Mouse (Mus musculus): ENCODE data around the gene Treml4. TPM values are rescaled to one million over a fixed set of nuclear protein-coding genes. Genes with fewer than 3 reads are reported as not detected.

The Treml4 gene
- polyA plus RNA-seq (2016; fragmentation: Nextera tagmentation; extraction: Ambion mirVana), result 0.10 TPM in 1 of 2 replicates, not detected in the other

- H3K9ac ChIP-seq (replicated peaks), result no peak within 1 kb of the TSS
- no peaks in the 10 kb centered on the region for H3K36me3 ChIP-seq
- no peak for ATAC-seq (ENCODE audit: low FRiP score, low read depth)
- no peaks in the 10 kb centered on the region for H3K27me3 ChIP-seq
- no peak within 1 kb of the TSS for H3K4me2 ChIP-seq (replicated peaks)
- 82% methylated on average over 3 of the region's 3 CpGs for WGBS
- peaks cover 7% of the 10 kb centered on the region for H3K9me3 ChIP-seq
- no peak within 1 kb of the TSS for H3K27ac ChIP-seq (replicated peaks)
- H3K4me1 ChIP-seq, result peaks cover 12% of the 10 kb centered on the region; the same call in 1 of the 2 replicates
- no peak within 1 kb of the TSS for H3K4me3 ChIP-seq
Observed at GRCm38 (mm10) chr17:48263741-48264362, at the start of gene Treml4. Treml4 (plus strand) TSS chr17:48264295.

GRCm38 (mm10) chr17:48215429-48215828 lies 48.7 kb upstream of the Treml4 start:
- Histone ChIP-seq H3K4me1 (no peaks in the 10 kb centered on the region), H3K27ac (replicated peaks) (no peak overlapping the region), H3K4me2 (replicated peaks) (no peak overlapping the region), H3K4me3 (no peak overlapping the region), H3K27me3 (no peaks in the 10 kb centered on the region), H3K9ac (replicated peaks) (no peak overlapping the region), H3K9me3 (no peaks in the 10 kb centered on the region), H3K36me3 (no peaks in the 10 kb centered on the region)
- WGBS, result 85% methylated on average over 1 of the region's 1 CpGs
- ATAC-seq (ENCODE audit: low FRiP score, low read depth), result no peak

- no peak overlapping the region for H3K4me2 ChIP-seq (replicated peaks)
- no peak overlapping the region for H3K9ac ChIP-seq (replicated peaks)
- no peaks in the 10 kb centered on the region for H3K27me3 ChIP-seq
- H3K27ac ChIP-seq (replicated peaks), result no peak overlapping the region
- ATAC-seq (ENCODE audit: low FRiP score, low read depth), result no peak
- no peaks in the 10 kb centered on the region for H3K9me3 ChIP-seq
- H3K4me1 ChIP-seq, result no peaks in the 10 kb centered on the region
- no peaks in the 10 kb centered on the region for H3K36me3 ChIP-seq
- no peak overlapping the region for H3K4me3 ChIP-seq
- WGBS, result 91% methylated on average over 7 of the region's 7 CpGs
Observed at GRCm38 (mm10) chr17:48230680-48231079, 33.4 kb upstream of the Treml4 start.

GRCm38 (mm10) chr17:48232518-48232917 lies 31.6 kb upstream of the Treml4 start, which contains the start of gene Trem1:
Trem1 (plus strand) TSS chr17:48232768.
- WGBS, result 81% methylated on average over 6 of the region's 6 CpGs
- Histone ChIP-seq H3K4me2 (replicated peaks) (no peak within 1 kb of the TSS), H3K36me3 (no peaks in the 10 kb centered on the region)

GRCm38 (mm10) chr17:48233789-48234188 lies 30.3 kb upstream of the Treml4 start:
- Histone ChIP-seq H3K9me3 (no peaks in the 10 kb centered on the region), H3K4me2 (replicated peaks) (no peak overlapping the region), H3K9ac (replicated peaks) (no peak overlapping the region), H3K4me1 (no peaks in the 10 kb centered on the region), H3K4me3 (no peak overlapping the region), H3K27ac (replicated peaks) (no peak overlapping the region), H3K36me3 (no peaks in the 10 kb centered on the region), H3K27me3 (no peaks in the 10 kb centered on the region)
- 89% methylated on average over 4 of the region's 4 CpGs for WGBS
- no peak for ATAC-seq (ENCODE audit: low FRiP score, low read depth)

More at GRCm38 (mm10) chr17:48232518-48232917, 31.6 kb upstream of the Treml4 start, which contains the start of gene Trem1:
- no peak for ATAC-seq (ENCODE audit: low FRiP score, low read depth)
- Histone ChIP-seq H3K9me3 (no peaks in the 10 kb centered on the region), H3K9ac (replicated peaks) (no peak within 1 kb of the TSS), H3K27ac (replicated peaks) (no peak within 1 kb of the TSS), H3K4me1 (no peaks in the 10 kb centered on the region), H3K27me3 (no peaks in the 10 kb centered on the region), H3K4me3 (no peak within 1 kb of the TSS)

- Histone ChIP-seq H3K9ac (replicated peaks) (no peak overlapping the region), H3K9me3 (no peaks in the 10 kb centered on the region), H3K4me3 (no peak overlapping the region), H3K27ac (replicated peaks) (no peak overlapping the region), H3K36me3 (no peaks in the 10 kb centered on the region), H3K4me2 (replicated peaks) (no peak overlapping the region), H3K4me1 (no peaks in the 10 kb centered on the region), H3K27me3 (no peaks in the 10 kb centered on the region)
- WGBS, result 76% methylated on average over 5 of the region's 5 CpGs
- no peak for ATAC-seq (ENCODE audit: low FRiP score, low read depth)
Observed at GRCm38 (mm10) chr17:48234550-48234949, 29.5 kb upstream of the Treml4 start.

GRCm38 (mm10) chr17:48235773-48236370 lies 28.2 kb upstream of the Treml4 start:
- Histone ChIP-seq H3K36me3 (no peaks in the 10 kb centered on the region), H3K27ac (replicated peaks) (no peak overlapping the region), H3K9ac (replicated peaks) (no peak overlapping the region), H3K4me2 (replicated peaks) (no peak overlapping the region), H3K4me3 (no peak overlapping the region), H3K27me3 (no peaks in the 10 kb centered on the region), H3K9me3 (no peaks in the 10 kb centered on the region), H3K4me1 (no peaks in the 10 kb centered on the region)
- no peak for ATAC-seq (ENCODE audit: low FRiP score, low read depth)
- WGBS, result 55% methylated on average over 4 of the region's 4 CpGs

GRCm38 (mm10) chr17:48237621-48238020 lies 26.5 kb upstream of the Treml4 start:
- H3K27me3 ChIP-seq, result no peaks in the 10 kb centered on the region
- H3K36me3 ChIP-seq, result no peaks in the 10 kb centered on the region
- H3K4me2 ChIP-seq (replicated peaks), result no peak overlapping the region
- ATAC-seq (ENCODE audit: low FRiP score, low read depth), result no peak
- WGBS, result 92% methylated on average over 8 of the region's 8 CpGs
- H3K4me3 ChIP-seq, result no peak overlapping the region
- H3K9me3 ChIP-seq, result no peaks in the 10 kb centered on the region
- H3K9ac ChIP-seq (replicated peaks), result no peak overlapping the region
- H3K4me1 ChIP-seq, result no peaks in the 10 kb centered on the region
- no peak overlapping the region for H3K27ac ChIP-seq (replicated peaks)

- WGBS, result 85% methylated on average over 11 of the region's 11 CpGs
- no peak within 1 kb of the TSS for H3K9ac ChIP-seq (replicated peaks)
- no peak within 1 kb of the TSS for H3K4me2 ChIP-seq (replicated peaks)
- H3K36me3 ChIP-seq, result no peaks in the 10 kb centered on the region
- H3K4me1 ChIP-seq, result no peaks in the 10 kb centered on the region
- H3K27ac ChIP-seq (replicated peaks), result no peak within 1 kb of the TSS
- ATAC-seq (ENCODE audit: low FRiP score, low read depth), result no peak
- no peaks in the 10 kb centered on the region for H3K9me3 ChIP-seq
- H3K4me3 ChIP-seq, result no peak within 1 kb of the TSS
- H3K27me3 ChIP-seq, result no peaks in the 10 kb centered on the region
Observed at GRCm38 (mm10) chr17:48247221-48247928, 16.7 kb upstream of the Treml4 start, which contains the start of gene Trem3. Trem3 (plus strand) TSS chr17:48247777.

GRCm38 (mm10) chr17:48249039-48249438 lies 15.1 kb upstream of the Treml4 start:
- H3K9ac ChIP-seq (replicated peaks), result no peak overlapping the region
- H3K4me2 ChIP-seq (replicated peaks), result no peak overlapping the region
- H3K36me3 ChIP-seq, result no peaks in the 10 kb centered on the region
- no peak overlapping the region for H3K27ac ChIP-seq (replicated peaks)
- no peaks in the 10 kb centered on the region for H3K27me3 ChIP-seq
- no peak overlapping the region for H3K4me3 ChIP-seq
- no peak for ATAC-seq (ENCODE audit: low FRiP score, low read depth)
- no peaks in the 10 kb centered on the region for H3K4me1 ChIP-seq
- H3K9me3 ChIP-seq, result no peaks in the 10 kb centered on the region

- Histone ChIP-seq H3K4me1 (no peaks in the 10 kb centered on the region), H3K4me2 (replicated peaks) (no peak overlapping the region), H3K36me3 (no peaks in the 10 kb centered on the region), H3K9me3 (no peaks in the 10 kb centered on the region), H3K27me3 (no peaks in the 10 kb centered on the region), H3K27ac (replicated peaks) (no peak overlapping the region), H3K9ac (replicated peaks) (no peak overlapping the region), H3K4me3 (no peak overlapping the region)
- ATAC-seq (ENCODE audit: low FRiP score, low read depth), result no peak
- WGBS, result 82% methylated on average over 11 of the region's 11 CpGs
Observed at GRCm38 (mm10) chr17:48249501-48249900, 14.6 kb upstream of the Treml4 start.

GRCm38 (mm10) chr17:48250631-48251030 lies 13.5 kb upstream of the Treml4 start:
- Histone ChIP-seq H3K9me3 (no peaks in the 10 kb centered on the region), H3K4me2 (replicated peaks) (no peak overlapping the region), H3K27me3 (no peaks in the 10 kb centered on the region), H3K36me3 (no peaks in the 10 kb centered on the region), H3K4me3 (no peak overlapping the region), H3K9ac (replicated peaks) (no peak overlapping the region), H3K27ac (replicated peaks) (no peak overlapping the region), H3K4me1 (no peaks in the 10 kb centered on the region)
- 90% methylated on average over 7 of the region's 7 CpGs for WGBS
- ATAC-seq (ENCODE audit: low FRiP score, low read depth), result no peak

All from midbrain, embryonic 12.5 days (tissue).